Mouse (Mus musculus): ENCODE measurements around the gene Ndufaf2. TPM values are rescaled to one million over a fixed set of nuclear protein-coding genes. Genes with fewer than 3 reads are reported as not detected.

Ndufaf2 gene
- total and polyA plus RNA-seq, 2 experiments from 2014 or later, result 62.5 TPM; not detected in 1

DNA sequence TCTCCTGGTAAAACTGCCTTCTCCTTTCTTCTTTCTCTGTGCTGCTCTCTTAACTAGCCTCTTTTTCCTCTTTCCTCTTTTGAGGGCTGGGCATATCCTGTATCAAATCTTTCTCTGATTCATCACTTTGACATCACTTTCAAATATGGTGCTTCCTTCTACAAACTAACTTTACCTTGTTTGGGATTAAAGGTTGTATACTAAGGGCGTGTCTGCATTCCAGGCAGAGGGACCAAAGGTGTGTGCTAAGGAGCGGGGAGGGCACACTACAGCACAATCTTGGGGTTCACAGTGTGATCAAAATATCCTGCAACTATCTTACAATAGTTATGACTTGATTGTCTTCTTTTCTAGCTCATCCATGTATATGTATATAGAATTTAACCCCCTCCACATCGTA, 112.4 kb downstream of the Ndufaf2 start:
- no peak overlapping the region for H3K4me3 ChIP-seq (ENCODE audit: low read depth, low read length)
- H3K9ac ChIP-seq (replicated peaks; ENCODE audit: low read depth, low read length), result no peak overlapping the region
- H3K4me1 ChIP-seq (ENCODE audit: control insufficient read depth, insufficient read depth), result peaks cover 8% of the 10 kb centered on the region; the same call in 1 of the 2 replicates
- no peaks in the 10 kb centered on the region for H3K27me3 ChIP-seq (ENCODE audit: control insufficient read depth, insufficient read depth, low read length)
- H3K4me2 ChIP-seq (ENCODE audit: low read depth, low read length), result no peak overlapping the region
- H3K27ac ChIP-seq (ENCODE audit: low read depth), result no peak overlapping the region
- ATAC-seq (ENCODE audit: insufficient read depth, low read depth) (no peak), DNase-seq (ENCODE audit: low spot score) (no peak)
- peaks cover 15% of the 10 kb centered on the region for H3K36me3 ChIP-seq (replicated peaks; ENCODE audit: control insufficient read depth, insufficient read depth, low read length)
- TF ChIP-seq CTCF (IDR thresholded peaks at IDR 0.05; ENCODE audit: low read depth), result no peak
- TF ChIP-seq EP300 (IDR thresholded peaks at IDR 0.05; ENCODE audit: low read depth), result no peak
- 93% methylated on average over 3 of the region's 3 CpGs for WGBS
- H3K9me3 ChIP-seq (replicated peaks; ENCODE audit: control insufficient read depth, low read length), result no peaks in the 10 kb centered on the region

DNA sequence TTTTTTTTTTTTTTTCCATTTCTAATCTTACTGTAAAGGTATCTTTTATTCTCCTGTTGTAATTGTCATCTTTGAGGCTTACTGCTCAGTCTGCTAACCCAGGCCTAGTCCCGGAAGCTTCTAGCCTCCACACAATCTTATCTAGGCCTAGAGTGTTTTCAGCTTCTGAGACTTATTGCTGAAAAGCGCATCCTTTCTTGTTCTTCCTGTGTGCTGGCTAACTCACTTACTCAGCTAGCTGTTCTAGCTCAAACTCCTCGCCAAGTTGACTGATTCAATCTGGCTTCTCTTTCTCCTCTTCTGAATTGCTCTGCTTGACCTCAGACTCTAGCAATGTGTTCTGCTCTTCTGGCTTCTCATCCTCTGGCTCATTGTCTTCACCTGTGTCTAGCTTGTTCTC, 112.8 kb downstream of the Ndufaf2 start:
- ATAC-seq (ENCODE audit: insufficient read depth, low read depth) (no peak), DNase-seq (ENCODE audit: low spot score) (no peak)
- Histone ChIP-seq H3K36me3 (replicated peaks; ENCODE audit: control insufficient read depth, insufficient read depth, low read length) (peaks cover 15% of the 10 kb centered on the region), H3K9ac (replicated peaks; ENCODE audit: low read depth, low read length) (no peak overlapping the region), H3K27ac (ENCODE audit: low read depth) (no peak overlapping the region), H3K27me3 (ENCODE audit: control insufficient read depth, insufficient read depth, low read length) (no peaks in the 10 kb centered on the region), H3K4me1 (ENCODE audit: control insufficient read depth, insufficient read depth) (peaks cover 8% of the 10 kb centered on the region; the same call in 1 of the 2 replicates), H3K4me2 (ENCODE audit: low read depth, low read length) (no peak overlapping the region), H3K4me3 (ENCODE audit: low read depth, low read length) (no peak overlapping the region), H3K9me3 (replicated peaks; ENCODE audit: control insufficient read depth, low read length) (no peaks in the 10 kb centered on the region)
- TF ChIP-seq EP300 (IDR thresholded peaks at IDR 0.05; ENCODE audit: low read depth) (no peak), CTCF (IDR thresholded peaks at IDR 0.05; ENCODE audit: low read depth) (no peak)
- WGBS, result 47% methylated on average over 3 of the region's 3 CpGs

DNA sequence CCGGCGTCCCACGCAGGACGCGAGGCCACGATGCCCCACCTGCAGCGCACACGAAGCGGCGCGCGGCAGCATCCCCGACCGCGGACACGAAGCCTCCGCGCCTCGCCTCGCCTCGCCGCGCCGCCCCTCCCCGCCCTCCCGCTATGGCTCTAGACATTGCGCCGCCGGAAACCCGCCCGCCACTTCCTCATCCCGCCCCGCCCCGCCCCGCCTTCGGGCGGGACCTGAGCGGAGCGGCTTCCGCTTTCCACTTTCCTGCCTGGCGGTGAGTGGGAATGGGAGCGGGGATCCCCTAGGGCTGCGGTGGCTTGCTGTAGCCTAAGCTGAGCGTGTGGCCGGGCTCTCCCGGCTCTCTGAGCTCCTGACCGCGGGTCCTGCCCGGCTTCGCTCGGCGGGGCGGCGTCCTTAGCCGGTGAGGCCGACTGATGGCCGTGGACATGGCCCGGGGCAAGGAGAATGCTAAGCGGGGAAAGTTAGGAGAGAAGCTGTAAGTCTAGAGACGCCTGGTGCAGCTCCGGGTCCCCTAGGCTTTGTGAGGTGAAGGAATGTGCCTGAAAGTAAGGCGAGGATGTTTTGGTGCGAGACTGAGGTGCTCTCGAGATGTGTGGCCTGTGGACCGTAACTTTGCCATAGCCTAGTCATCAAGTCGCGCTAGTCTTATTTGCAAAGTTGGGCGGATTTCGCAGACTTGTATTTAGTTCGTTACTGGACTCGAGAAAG, 114.0 kb downstream of the Ndufaf2 start, which contains the start of gene Smim15:
TSS of gene Smim15 (plus strand) at position 225 of the 720 bp plus-strand sequence.
- peak; percentile 75 for TF ChIP-seq EP300 (IDR thresholded peaks at IDR 0.05; ENCODE audit: low read depth)
- TF ChIP-seq CTCF (IDR thresholded peaks at IDR 0.05; ENCODE audit: low read depth), result no peak
- Histone ChIP-seq H3K9me3 (replicated peaks; ENCODE audit: control insufficient read depth, low read length) (no peaks in the 10 kb centered on the region), H3K27ac (ENCODE audit: low read depth) (peak within 1 kb of the TSS; percentile 93), H3K9ac (replicated peaks; ENCODE audit: low read depth, low read length) (peak within 1 kb of the TSS; percentile 88), H3K4me1 (ENCODE audit: control insufficient read depth, insufficient read depth) (peaks cover 8% of the 10 kb centered on the region; the same call in 1 of the 2 replicates), H3K4me3 (ENCODE audit: low read depth, low read length) (peak within 1 kb of the TSS; percentile 90), H3K36me3 (replicated peaks; ENCODE audit: control insufficient read depth, insufficient read depth, low read length) (peaks cover 15% of the 10 kb centered on the region), H3K4me2 (ENCODE audit: low read depth, low read length) (peak within 1 kb of the TSS; percentile 99), H3K27me3 (ENCODE audit: control insufficient read depth, insufficient read depth, low read length) (no peaks in the 10 kb centered on the region)
- peak; percentile 86 for DNase-seq (ENCODE audit: low spot score)
- under 1% methylated on average over 66 of the region's 71 CpGs for WGBS
- ATAC-seq (ENCODE audit: insufficient read depth, low read depth), result peak; percentile 98

DNA sequence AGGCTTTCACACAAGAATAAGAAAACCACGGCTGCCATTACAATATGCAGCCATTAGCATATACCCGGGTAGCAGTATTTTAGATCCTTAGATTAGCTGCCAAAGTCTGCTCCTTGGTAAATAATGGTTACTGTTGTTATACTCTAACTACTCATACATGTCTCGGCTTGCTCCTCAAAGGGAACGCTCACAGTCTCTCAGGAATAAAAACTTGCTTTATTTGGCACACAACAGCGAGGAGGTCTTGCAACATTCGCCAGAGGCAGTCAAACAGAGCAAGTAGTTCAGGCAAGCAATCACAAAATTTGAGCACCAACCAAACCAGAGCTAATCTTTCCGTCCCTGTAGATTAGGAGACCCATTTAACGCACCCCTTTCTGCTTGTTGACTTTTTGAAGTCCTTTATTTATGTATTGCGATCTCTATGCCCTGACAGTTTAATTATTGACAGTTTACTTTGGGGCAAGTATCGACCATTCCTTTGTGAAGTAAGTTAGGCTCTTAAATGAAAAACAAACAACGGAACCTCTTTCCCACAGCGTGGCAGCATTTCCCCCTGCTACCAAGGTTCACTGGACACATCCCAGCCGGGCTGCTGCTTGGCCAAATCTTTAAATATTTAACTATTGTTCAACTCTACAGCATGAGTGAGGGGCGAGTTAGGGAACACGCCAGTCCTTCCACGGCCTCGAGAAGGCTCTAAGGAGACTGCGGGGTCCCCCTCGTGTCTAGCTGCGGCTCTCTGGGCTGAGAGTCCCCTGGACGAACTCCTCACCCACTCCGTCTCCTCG, 114.8 kb downstream of the Ndufaf2 start:
- no peaks in the 10 kb centered on the region for H3K27me3 ChIP-seq (ENCODE audit: control insufficient read depth, insufficient read depth, low read length)
- H3K4me3 ChIP-seq (ENCODE audit: low read depth, low read length), result peak overlapping the region; percentile 90
- peak overlapping the region; percentile 99 for H3K4me2 ChIP-seq (ENCODE audit: low read depth, low read length)
- peak overlapping the region; percentile 88 for H3K9ac ChIP-seq (replicated peaks; ENCODE audit: low read depth, low read length)
- WGBS, result 4% methylated on average over 23 of the region's 23 CpGs
- H3K9me3 ChIP-seq (replicated peaks; ENCODE audit: control insufficient read depth, low read length), result no peaks in the 10 kb centered on the region
- H3K36me3 ChIP-seq (replicated peaks; ENCODE audit: control insufficient read depth, insufficient read depth, low read length), result peaks cover 13% of the 10 kb centered on the region
- H3K4me1 ChIP-seq (ENCODE audit: control insufficient read depth, insufficient read depth), result peaks cover 8% of the 10 kb centered on the region; the same call in 1 of the 2 replicates
- ATAC-seq (ENCODE audit: insufficient read depth, low read depth) (peak; percentile 14; the same call in 1 of the 2 replicates), DNase-seq (ENCODE audit: low spot score) (peak; percentile 55)
- H3K27ac ChIP-seq (ENCODE audit: low read depth), result peak overlapping the region; percentile 93
- TF ChIP-seq EP300 (IDR thresholded peaks at IDR 0.05; ENCODE audit: low read depth) (no peak), CTCF (IDR thresholded peaks at IDR 0.05; ENCODE audit: low read depth) (peak; percentile 14; the same call in 1 of the 2 replicates)

DNA sequence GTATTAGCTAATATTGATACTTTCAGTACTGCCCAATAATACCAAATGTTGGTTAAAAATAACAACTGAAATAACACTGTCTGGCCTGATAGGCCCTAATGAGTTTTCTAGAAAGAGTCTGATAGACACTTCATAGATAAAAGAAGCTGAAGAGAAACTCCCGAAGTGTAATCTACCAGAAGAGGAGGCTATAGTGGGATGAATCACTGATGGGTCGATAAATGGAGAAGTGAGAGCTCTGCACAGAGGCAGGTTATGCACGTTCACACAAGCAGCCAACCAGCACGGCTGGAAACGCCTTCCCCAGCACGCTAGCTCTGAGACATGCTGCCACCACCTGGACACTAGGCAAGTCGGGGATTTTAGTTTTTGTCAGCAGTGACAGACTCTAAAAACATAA, 117.1 kb downstream of the Ndufaf2 start:
- Histone ChIP-seq H3K9ac (replicated peaks; ENCODE audit: low read depth, low read length) (no peak overlapping the region), H3K27me3 (ENCODE audit: control insufficient read depth, insufficient read depth, low read length) (no peaks in the 10 kb centered on the region), H3K9me3 (replicated peaks; ENCODE audit: control insufficient read depth, low read length) (no peaks in the 10 kb centered on the region), H3K4me3 (ENCODE audit: low read depth, low read length) (no peak overlapping the region), H3K36me3 (replicated peaks; ENCODE audit: control insufficient read depth, insufficient read depth, low read length) (no peaks in the 10 kb centered on the region), H3K4me2 (ENCODE audit: low read depth, low read length) (no peak overlapping the region), H3K27ac (ENCODE audit: low read depth) (no peak overlapping the region), H3K4me1 (ENCODE audit: control insufficient read depth, insufficient read depth) (peaks cover 8% of the 10 kb centered on the region; the same call in 1 of the 2 replicates)
- 1% methylated on average over 7 of the region's 7 CpGs for WGBS
- DNase-seq (ENCODE audit: low spot score), result peak; percentile 78
- TF ChIP-seq CTCF (IDR thresholded peaks at IDR 0.05; ENCODE audit: low read depth) (peak; percentile 69), EP300 (IDR thresholded peaks at IDR 0.05; ENCODE audit: low read depth) (no peak)
- no peak for ATAC-seq (ENCODE audit: insufficient read depth, low read depth)
